Mouse (Mus musculus) E14TG2a.4 (cell line): Measurements from ENCODE around the gene Cdk5r1.

Source experiments
- H3K27me3 ChIP-seq: 2 replicates; pipeline ENCODE4 v1.6.1; 2014; ENCODE audit warnings: low read length, control low read depth; ENCODE audit not compliant: insufficient read depth
- H3K36me3 ChIP-seq: 2 replicates; pipeline ENCODE4 v1.6.1; 2014; ENCODE audit warnings: low read length, control low read depth; ENCODE audit not compliant: insufficient read depth
- H3K4me1 ChIP-seq: replicated peaks from 2 replicates; pipeline ENCODE4 v1.6.1; 2014; ENCODE audit warnings: low read depth, low read length, control low read depth
- H3K4me3 ChIP-seq: replicated peaks from 2 replicates; pipeline ENCODE4 v1.5.1; 2014; ENCODE audit warnings: mild to moderate bottlenecking, low read length
- H3K9me3 ChIP-seq: 2 replicates; pipeline ENCODE4 v1.6.1; 2014; ENCODE audit warnings: low read length, control low read depth
- CTCF ChIP-seq: conservative IDR thresholded peaks from 2 replicates; pipeline ENCODE4 v1.5.1; 2014; ENCODE audit warnings: low read length
- NANOG ChIP-seq: IDR thresholded peaks from 2 replicates; pipeline ENCODE4 v1.6.1; 2014; ENCODE audit warnings: borderline replicate concordance, low read length, mixed read lengths
- POU5F1 ChIP-seq: IDR thresholded peaks from 2 replicates; pipeline ENCODE4 v1.6.1; 2014; ENCODE audit warnings: low read length, borderline replicate concordance

The Cdk5r1 gene

DNA sequence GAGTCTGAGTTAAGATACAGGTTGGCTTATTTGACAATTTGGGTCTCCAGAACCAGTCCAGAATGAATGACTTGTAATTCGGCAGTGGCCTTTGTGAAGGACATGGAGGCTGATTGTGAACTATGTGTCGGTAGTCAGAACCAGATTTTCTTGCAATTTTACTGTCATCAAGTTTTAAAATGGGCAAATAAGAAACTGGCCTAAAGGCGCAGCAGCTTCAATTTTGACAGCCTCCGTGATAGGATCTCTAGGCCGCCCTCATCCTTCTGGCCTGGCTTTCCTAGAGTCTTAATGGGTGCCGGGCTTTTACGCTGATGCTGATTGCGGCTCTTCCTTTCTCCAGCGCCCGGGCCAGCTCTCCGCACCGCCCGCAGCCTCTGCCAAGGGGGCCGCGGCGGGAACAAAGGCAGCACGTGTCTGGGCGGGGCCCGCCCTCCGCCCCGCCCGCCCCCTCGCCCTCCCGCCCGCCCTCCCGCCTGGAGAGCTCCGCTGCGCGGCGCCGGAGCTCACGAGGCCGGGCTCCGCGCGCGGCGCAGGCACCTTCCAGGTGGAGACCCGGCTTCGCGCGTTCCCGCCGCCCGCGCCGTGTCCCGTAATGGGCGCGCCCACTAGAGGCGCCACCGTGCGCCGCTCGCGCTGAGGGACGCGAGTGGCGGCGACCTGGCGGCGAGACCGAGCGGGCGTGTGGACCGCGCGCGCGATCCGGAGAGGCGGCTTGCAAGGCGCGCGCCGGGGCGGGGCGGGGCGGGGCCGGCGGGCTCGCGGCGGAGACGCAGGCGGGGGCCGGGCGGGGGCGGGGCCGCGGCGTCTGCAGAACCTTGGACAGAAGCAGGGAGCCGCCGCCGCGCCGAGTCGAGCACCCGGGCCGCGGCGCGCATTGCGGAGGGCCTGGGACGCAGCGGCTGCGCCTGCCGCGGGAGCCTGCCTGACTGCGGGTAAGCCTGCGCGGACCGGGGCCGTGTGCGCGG, at the start of gene Cdk5r1:
TSS of gene Cdk5r1 (plus strand) at position 802 of the 968 bp plus-strand sequence.
- peaks cover 27% of the 10 kb centered on the region for H3K27me3 ChIP-seq
- peaks cover 67% of the 10 kb centered on the region for H3K4me1 ChIP-seq
- H3K4me3 ChIP-seq, result peak within 1 kb of the TSS; percentile 90
- no peaks in the 10 kb centered on the region for H3K9me3 ChIP-seq
- H3K36me3 ChIP-seq, result peaks cover 39% of the 10 kb centered on the region
- no peak for TF ChIP-seq POU5F1
- no peak for TF ChIP-seq CTCF
- TF ChIP-seq NANOG, result no peak

GRCm38 (mm10) chr11:80428381-80429008, 48.3 kb upstream of the Cdk5r1 start, which contains the start of gene Psmd11:
Gene Psmd11 (plus strand): TSS chr11:80428615.
- no peaks in the 10 kb centered on the region for H3K27me3 ChIP-seq
- H3K36me3 ChIP-seq, result peaks cover 18% of the 10 kb centered on the region
- peaks cover 18% of the 10 kb centered on the region for H3K4me1 ChIP-seq
- no peaks in the 10 kb centered on the region for H3K9me3 ChIP-seq
- TF ChIP-seq NANOG, result no peak
- no peak for TF ChIP-seq POU5F1
- TF ChIP-seq CTCF, result no peak; the same call in 1 of the 2 replicates
- peak within 1 kb of the TSS; percentile 99 for H3K4me3 ChIP-seq

- Histone ChIP-seq H3K4me3 (peak overlapping the region; percentile 99), H3K27me3 (no peaks in the 10 kb centered on the region), H3K36me3 (peaks cover 24% of the 10 kb centered on the region), H3K9me3 (no peaks in the 10 kb centered on the region), H3K4me1 (peaks cover 18% of the 10 kb centered on the region)
- TF ChIP-seq POU5F1 (no peak), CTCF (no peak)
Observed at GRCm38 (mm10) chr11:80429009-80429475, 47.8 kb upstream of the Cdk5r1 start.

GRCm38 (mm10) chr11:80429500-80430166, 47.2 kb upstream of the Cdk5r1 start:
- TF ChIP-seq CTCF (no peak), NANOG (no peak), POU5F1 (no peak)
- H3K4me3 ChIP-seq, result peak overlapping the region; percentile 99
- peaks cover 18% of the 10 kb centered on the region for H3K4me1 ChIP-seq
- no peaks in the 10 kb centered on the region for H3K9me3 ChIP-seq
- no peaks in the 10 kb centered on the region for H3K27me3 ChIP-seq
- H3K36me3 ChIP-seq, result peaks cover 29% of the 10 kb centered on the region

GRCm38 (mm10) chr11:80430366-80430910, 46.4 kb upstream of the Cdk5r1 start:
- Histone ChIP-seq H3K4me3 (peak overlapping the region; percentile 99), H3K27me3 (no peaks in the 10 kb centered on the region), H3K9me3 (no peaks in the 10 kb centered on the region), H3K36me3 (peaks cover 36% of the 10 kb centered on the region), H3K4me1 (peaks cover 18% of the 10 kb centered on the region)
- no peak for TF ChIP-seq POU5F1
- TF ChIP-seq CTCF, result no peak
- no peak for TF ChIP-seq NANOG

DNA sequence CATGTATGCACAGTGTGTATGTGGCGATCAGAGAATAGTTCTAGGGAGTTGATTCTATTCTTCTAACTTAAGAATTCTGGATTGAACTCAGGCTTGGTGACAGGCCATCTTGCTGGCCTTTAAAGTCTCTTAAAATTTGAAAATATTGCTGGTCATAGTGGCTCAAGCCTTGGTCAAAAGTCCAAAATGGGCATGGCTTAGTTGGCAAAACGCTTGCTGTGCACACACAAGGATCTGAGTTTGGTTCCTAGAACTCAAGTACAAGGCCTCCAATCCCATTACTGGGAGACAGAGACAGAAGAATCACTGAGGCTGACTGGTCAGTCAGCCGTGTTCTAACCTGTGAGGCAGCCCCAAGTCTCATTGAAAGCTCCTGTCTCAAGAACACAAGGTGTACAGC, 29.9 kb upstream of the Cdk5r1 start:
- no peak overlapping the region for H3K4me3 ChIP-seq

GRCm38 (mm10) chr11:80449859-80450258, 27.0 kb upstream of the Cdk5r1 start:
- no peaks in the 10 kb centered on the region for H3K27me3 ChIP-seq
- no peak overlapping the region for H3K4me3 ChIP-seq
- peaks cover 96% of the 10 kb centered on the region for H3K36me3 ChIP-seq
- peaks cover 7% of the 10 kb centered on the region; the same call in 1 of the 2 replicates for H3K4me1 ChIP-seq
- TF ChIP-seq CTCF, result no peak
- TF ChIP-seq POU5F1, result no peak
- TF ChIP-seq NANOG, result no peak
- H3K9me3 ChIP-seq, result no peaks in the 10 kb centered on the region

More for the DNA sequence above, 29.9 kb upstream of the Cdk5r1 start:
- Histone ChIP-seq H3K9me3 (no peaks in the 10 kb centered on the region), H3K4me1 (peaks cover 7% of the 10 kb centered on the region; the same call in 1 of the 2 replicates), H3K36me3 (peaks cover 96% of the 10 kb centered on the region), H3K27me3 (no peaks in the 10 kb centered on the region)
- TF ChIP-seq NANOG (no peak), CTCF (no peak), POU5F1 (no peak)

- no peak for TF ChIP-seq POU5F1
- no peak for TF ChIP-seq CTCF
- no peak for TF ChIP-seq NANOG
- peaks cover 96% of the 10 kb centered on the region for H3K36me3 ChIP-seq
- H3K4me1 ChIP-seq, result peaks cover 7% of the 10 kb centered on the region; the same call in 1 of the 2 replicates
- H3K4me3 ChIP-seq, result no peak overlapping the region
- H3K27me3 ChIP-seq, result no peaks in the 10 kb centered on the region
- H3K9me3 ChIP-seq, result no peaks in the 10 kb centered on the region
Observed at GRCm38 (mm10) chr11:80452242-80452641, 24.6 kb upstream of the Cdk5r1 start.
